Mouse (Mus musculus) liver, adult 2 months (tissue): ENCODE measurements at regions not wholly inside any gene's neighbourhood (a gene's known extent, or its start where the extent isn't known, plus 50 kb on each side); places are given as distances from the start of the nearest gene placed in this dataset.

ENCODE experiments used
- CTCF ChIP-seq: fragments of 200-500 bp; IDR thresholded peaks from 2 replicates; pipeline ENCODE4 v1.5.1; 2011; ENCODE audit warnings: low read depth, low read length, control low read depth
- POLR2A ChIP-seq: fragments of 200-500 bp; IDR thresholded peaks from 2 replicates; pipeline ENCODE4 v1.6.1; 2011; ENCODE audit warnings: low read length, control low read depth; ENCODE audit not compliant: insufficient read depth; ENCODE audit errors: extremely low read depth

DNA sequence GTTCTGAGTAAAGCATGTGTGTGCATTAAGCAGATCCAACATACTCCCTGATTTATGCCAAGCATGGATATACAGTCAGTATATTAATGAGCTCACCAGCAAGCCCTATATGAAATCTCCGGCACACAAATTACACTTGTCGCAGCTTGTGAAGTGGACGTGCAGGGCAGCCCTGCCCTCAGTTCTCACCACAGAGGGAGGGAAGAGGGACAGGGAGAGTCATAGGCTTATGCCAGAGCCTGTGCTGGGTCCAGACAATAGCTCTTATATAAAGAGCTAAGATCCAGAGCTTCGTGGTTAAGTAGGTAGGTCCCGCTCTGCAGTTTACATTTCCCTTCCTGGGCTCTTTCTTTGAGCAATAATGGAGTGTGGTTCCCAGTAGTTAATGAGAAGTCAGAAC is 252.7 kb upstream of the Foxq1 start:
- TF ChIP-seq CTCF (no peak), POLR2A (no peak)
